Mouse (Mus musculus): Measurements from ENCODE around the gene Hbs1l. TPM values are rescaled to one million over a fixed set of nuclear protein-coding genes. Genes with fewer than 3 reads are reported as not detected.

Gene Hbs1l
- total RNA-seq (2021): 10 to 100 TPM; 61.6 to 63.1 TPM
- long read RNA-seq, experiment 1, transcript Hbs1l-209 (18 exons, 2,733 nt): major isoform, 162 of 177 reads
- long read RNA-seq, experiment 1, partial matches to known transcripts: 2 of 177 reads
- long read RNA-seq, experiment 1, other reads (novel, unspliced or antisense): 10 of 177 reads
- long read RNA-seq, experiment 2, transcript Hbs1l-209 (18 exons, 2,733 nt): major isoform, 120 of 142 reads
- long read RNA-seq, experiment 2, partial matches to known transcripts: 7 of 142 reads
- long read RNA-seq, experiment 2, other reads (novel, unspliced or antisense): 11 of 142 reads

- peak; percentile 88 for DNase-seq (ENCODE audit: low spot score)
Observed at GRCm38 (mm10) chr10:21295759-21296621, at the start of gene Hbs1l. Gene Hbs1l (plus strand): TSS chr10:21295979.

GRCm38 (mm10) chr10:21248556-21248955 lies 47.2 kb upstream of the Hbs1l start:
- DNase-seq (ENCODE audit: low spot score): no peak

- DNase-seq (ENCODE audit: low spot score): no peak
Observed at GRCm38 (mm10) chr10:21251881-21252534, 43.8 kb upstream of the Hbs1l start.

- no peak for DNase-seq (ENCODE audit: low spot score)
Observed at GRCm38 (mm10) chr10:21252800-21253199, 43.0 kb upstream of the Hbs1l start.

GRCm38 (mm10) chr10:21254266-21255140 lies 41.3 kb upstream of the Hbs1l start:
- no peak for DNase-seq (ENCODE audit: low spot score)

GRCm38 (mm10) chr10:21257244-21257643 lies 38.5 kb upstream of the Hbs1l start:
- DNase-seq (ENCODE audit: low spot score): no peak

GRCm38 (mm10) chr10:21259649-21260048 lies 36.1 kb upstream of the Hbs1l start:
- no peak for DNase-seq (ENCODE audit: low spot score)

GRCm38 (mm10) chr10:21265188-21265587 lies 30.6 kb upstream of the Hbs1l start:
- no peak for DNase-seq (ENCODE audit: low spot score)

- no peak for DNase-seq (ENCODE audit: low spot score)
Observed at GRCm38 (mm10) chr10:21267452-21267851, 28.3 kb upstream of the Hbs1l start.

GRCm38 (mm10) chr10:21268786-21269410 lies 26.9 kb upstream of the Hbs1l start:
- no peak for DNase-seq (ENCODE audit: low spot score)

GRCm38 (mm10) chr10:21269920-21270319 lies 25.9 kb upstream of the Hbs1l start:
- DNase-seq (ENCODE audit: low spot score): no peak

- no peak for DNase-seq (ENCODE audit: low spot score)
Observed at GRCm38 (mm10) chr10:21270905-21271304, 24.9 kb upstream of the Hbs1l start.

GRCm38 (mm10) chr10:21271310-21271709 lies 24.5 kb upstream of the Hbs1l start:
- DNase-seq (ENCODE audit: low spot score): no peak

- DNase-seq (ENCODE audit: low spot score): no peak
Observed at GRCm38 (mm10) chr10:21271785-21272184, 24.0 kb upstream of the Hbs1l start.

GRCm38 (mm10) chr10:21287243-21288127 lies 8.3 kb upstream of the Hbs1l start:
- no peak for DNase-seq (ENCODE audit: low spot score)

- no peak for DNase-seq (ENCODE audit: low spot score)
Observed at GRCm38 (mm10) chr10:21291228-21291627, 4.6 kb upstream of the Hbs1l start.

- DNase-seq (ENCODE audit: low spot score): no peak
Observed at GRCm38 (mm10) chr10:21294217-21294616, 1.6 kb upstream of the Hbs1l start.

- no peak for DNase-seq (ENCODE audit: low spot score)
Observed at GRCm38 (mm10) chr10:21295397-21295758, 401 bp upstream of the Hbs1l start.

- no peak for DNase-seq (ENCODE audit: low spot score)
Observed at GRCm38 (mm10) chr10:21298972-21299371, 3.2 kb downstream of the Hbs1l start.

- DNase-seq (ENCODE audit: low spot score): no peak
Observed at GRCm38 (mm10) chr10:21301822-21302221, 6.0 kb downstream of the Hbs1l start.

Data from gastrocnemius, adult 18-20 months (tissue).